Mouse (Mus musculus): Measurements from ENCODE around the gene Gm12248. TPM values are rescaled to one million over a fixed set of nuclear protein-coding genes. Genes with fewer than 3 reads are reported as not detected.
"Not testable (repeated sequence)": the region's sequence is repeated elsewhere in the genome, so short reads cannot be mapped to it uniquely, and the experiment has no call there.

Gm12248 gene
- polyA plus RNA-seq, 1 experiment, result not detected

DNA sequence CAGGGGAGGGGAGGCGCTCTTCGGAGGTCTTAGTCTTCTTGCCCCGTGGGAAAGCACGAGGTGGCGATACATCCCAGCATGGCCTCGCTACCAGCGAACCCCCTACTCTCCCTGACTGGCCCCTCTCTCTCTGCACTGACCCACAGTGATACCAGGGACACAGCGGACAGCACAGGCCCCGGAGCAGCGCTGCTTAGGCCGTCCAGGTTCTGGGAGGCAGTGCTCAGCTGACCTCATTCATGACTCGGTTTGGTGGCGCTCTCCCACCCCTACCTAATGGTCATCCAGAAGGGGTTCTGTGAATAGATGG is 10.4 kb upstream of the Gm12248 start:
- H3K27ac ChIP-seq (ENCODE audit: insufficient read depth, low read depth, low read length), result peak overlapping the region; percentile 40
- no peak for TF ChIP-seq POLR2A (IDR thresholded peaks at IDR 0.05; ENCODE audit: borderline replicate concordance, low read depth, low read length)
- no peak for TF ChIP-seq CTCF (IDR thresholded peaks at IDR 0.05; ENCODE audit: low read depth, low read length)
- peak overlapping the region; percentile 51 for H3K4me3 ChIP-seq (ENCODE audit: insufficient read depth, low read length)
- H3K4me1 ChIP-seq (ENCODE audit: control insufficient read depth, insufficient read depth, low read length), result peaks cover 30% of the 10 kb centered on the region

DNA sequence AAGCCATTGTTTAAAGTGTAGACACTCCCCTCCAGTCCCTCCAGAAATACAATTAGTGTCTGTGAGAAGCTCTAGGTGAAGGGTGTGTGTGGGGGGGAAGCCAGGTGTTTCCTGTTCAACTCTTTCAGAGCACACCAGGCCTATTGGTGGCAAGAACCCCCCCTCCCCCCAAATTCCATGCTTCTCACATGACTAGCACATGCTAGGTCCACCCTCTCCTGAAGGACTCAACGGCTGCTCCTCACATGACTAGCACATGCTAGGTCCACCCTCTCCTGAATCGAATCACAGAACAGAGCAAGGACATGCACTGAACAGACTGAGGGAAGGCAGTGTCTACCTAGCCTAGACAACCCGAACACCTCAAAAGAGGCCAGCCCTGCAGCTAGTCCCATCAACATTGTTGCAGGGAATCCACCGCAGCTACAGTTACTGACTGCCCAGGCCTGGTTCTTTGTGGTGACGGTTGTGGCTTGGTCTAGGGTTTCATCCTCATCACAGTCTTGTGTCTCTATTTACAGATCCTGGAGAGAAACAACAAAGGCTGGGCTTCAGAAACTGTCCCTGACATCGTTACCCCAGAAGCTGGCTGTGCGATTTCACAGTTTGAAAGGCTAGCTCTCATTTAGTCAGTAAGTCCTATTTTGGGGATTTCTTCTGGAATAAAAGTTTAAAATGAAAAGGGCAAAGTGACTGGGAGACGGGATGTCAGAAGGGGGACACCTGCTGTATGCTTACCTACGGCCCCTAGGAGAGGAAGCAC is 9.8 kb upstream of the Gm12248 start:
- TF ChIP-seq CTCF (IDR thresholded peaks at IDR 0.05; ENCODE audit: low read depth, low read length) (no peak), POLR2A (IDR thresholded peaks at IDR 0.05; ENCODE audit: borderline replicate concordance, low read depth, low read length) (no peak)
- Histone ChIP-seq H3K27ac (ENCODE audit: insufficient read depth, low read depth, low read length) (no peak overlapping the region), H3K4me3 (ENCODE audit: insufficient read depth, low read length) (no peak overlapping the region), H3K4me1 (ENCODE audit: control insufficient read depth, insufficient read depth, low read length) (peaks cover 25% of the 10 kb centered on the region)

DNA sequence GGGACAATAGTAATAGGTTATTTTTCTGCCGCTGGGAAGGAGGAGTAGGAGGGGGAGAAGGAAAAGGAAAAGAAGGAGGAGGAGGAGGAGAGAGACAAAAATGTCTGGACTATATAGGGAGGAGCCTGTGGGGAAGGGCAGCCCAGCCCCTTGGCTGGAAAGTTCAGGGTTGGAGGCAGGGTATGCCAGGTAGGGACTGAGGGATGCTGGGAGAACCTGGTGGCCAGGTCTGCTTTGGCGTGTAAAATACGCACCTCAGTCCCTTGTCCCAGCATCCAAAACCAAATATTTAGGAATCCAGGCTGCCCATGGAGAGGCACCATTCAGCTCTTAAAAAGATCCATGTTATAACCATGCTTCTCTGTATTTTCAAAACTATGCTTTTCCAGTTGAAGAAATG is 9.2 kb upstream of the Gm12248 start:
- TF ChIP-seq POLR2A (IDR thresholded peaks at IDR 0.05; ENCODE audit: borderline replicate concordance, low read depth, low read length), result no peak
- no peak for TF ChIP-seq CTCF (IDR thresholded peaks at IDR 0.05; ENCODE audit: low read depth, low read length)
- Histone ChIP-seq H3K4me1 (ENCODE audit: control insufficient read depth, insufficient read depth, low read length) (peaks cover 20% of the 10 kb centered on the region), H3K27ac (ENCODE audit: insufficient read depth, low read depth, low read length) (no peak overlapping the region), H3K4me3 (ENCODE audit: insufficient read depth, low read length) (no peak overlapping the region)

DNA sequence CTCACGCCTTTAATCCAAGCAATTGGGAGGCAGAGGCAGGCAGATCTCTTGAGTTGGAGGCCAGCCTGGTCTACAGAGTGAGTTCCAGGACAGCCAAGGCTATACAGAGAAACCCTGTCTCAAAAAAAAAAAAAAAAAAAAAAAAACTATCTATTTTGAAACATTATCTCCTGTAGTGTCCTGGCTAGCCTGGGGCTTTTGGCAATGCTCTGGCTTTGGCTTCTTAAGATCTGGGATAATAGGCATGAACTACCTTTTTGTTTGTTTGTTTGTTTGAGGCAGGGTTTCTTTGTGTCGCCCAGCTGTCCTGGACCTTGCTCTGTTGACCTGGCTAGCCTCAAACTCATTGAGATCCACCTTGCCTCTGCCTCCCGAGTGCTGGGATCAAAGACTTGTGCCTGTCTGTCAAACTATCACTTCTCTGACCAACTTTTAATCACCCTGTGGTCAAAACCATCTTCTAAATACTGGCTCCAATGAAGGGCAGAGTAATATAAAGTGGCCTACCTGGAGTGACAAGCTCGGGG is 8.3 kb upstream of the Gm12248 start:
- Histone ChIP-seq H3K27ac (ENCODE audit: insufficient read depth, low read depth, low read length) (no peak overlapping the region), H3K4me3 (ENCODE audit: insufficient read depth, low read length) (no peak overlapping the region), H3K4me1 (ENCODE audit: control insufficient read depth, insufficient read depth, low read length) (peaks cover 18% of the 10 kb centered on the region)
- TF ChIP-seq CTCF (IDR thresholded peaks at IDR 0.05; ENCODE audit: low read depth, low read length) (no peak), POLR2A (IDR thresholded peaks at IDR 0.05; ENCODE audit: borderline replicate concordance, low read depth, low read length) (no peak)

DNA sequence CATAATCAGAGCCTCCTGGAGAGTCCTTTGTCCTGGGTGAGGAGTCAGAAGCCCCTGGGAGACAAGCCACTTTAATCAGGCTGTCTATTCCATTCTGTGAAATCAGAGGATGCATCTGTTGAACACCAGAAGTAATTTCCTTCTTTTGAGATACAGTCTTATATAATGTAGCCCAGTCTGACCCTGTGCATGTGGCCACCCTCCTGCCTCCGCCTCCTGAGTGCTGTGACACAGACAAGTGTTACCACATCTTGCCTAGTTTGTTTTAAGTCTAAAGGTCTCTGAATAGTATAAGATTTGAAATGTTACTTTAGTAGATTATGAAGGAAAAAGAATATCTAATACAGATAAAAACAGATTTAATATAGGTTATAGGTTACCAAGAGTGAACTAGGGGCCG is 7.1 kb upstream of the Gm12248 start:
- no peak for TF ChIP-seq CTCF (IDR thresholded peaks at IDR 0.05; ENCODE audit: low read depth, low read length)
- no peak for TF ChIP-seq POLR2A (IDR thresholded peaks at IDR 0.05; ENCODE audit: borderline replicate concordance, low read depth, low read length)
- H3K4me1 ChIP-seq (ENCODE audit: control insufficient read depth, insufficient read depth, low read length), result peaks cover 13% of the 10 kb centered on the region
- H3K27ac ChIP-seq (ENCODE audit: insufficient read depth, low read depth, low read length), result no peak overlapping the region
- no peak overlapping the region for H3K4me3 ChIP-seq (ENCODE audit: insufficient read depth, low read length)

DNA sequence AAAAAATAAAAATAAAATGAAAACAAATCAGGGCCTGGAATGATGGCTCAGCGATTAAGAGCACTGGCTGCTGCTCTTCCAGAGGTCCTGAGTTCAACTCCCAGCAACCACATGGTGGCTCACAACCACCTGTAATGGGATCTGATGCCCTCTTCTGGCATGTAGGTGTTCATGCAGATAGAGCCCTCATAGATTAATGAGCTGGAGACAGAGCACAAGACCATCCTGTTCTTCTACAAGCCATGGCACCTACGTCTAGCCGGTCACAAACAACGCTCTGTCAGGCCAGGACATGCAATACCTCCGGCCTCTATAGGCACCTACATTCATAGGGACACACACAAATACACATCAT is 5.4 kb upstream of the Gm12248 start:
- H3K27ac ChIP-seq (ENCODE audit: insufficient read depth, low read depth, low read length); H3K4me3 ChIP-seq (ENCODE audit: insufficient read depth, low read length): not testable (repeated sequence)
- H3K4me1 ChIP-seq (ENCODE audit: control insufficient read depth, insufficient read depth, low read length), result peaks cover 14% of the 10 kb centered on the region

DNA sequence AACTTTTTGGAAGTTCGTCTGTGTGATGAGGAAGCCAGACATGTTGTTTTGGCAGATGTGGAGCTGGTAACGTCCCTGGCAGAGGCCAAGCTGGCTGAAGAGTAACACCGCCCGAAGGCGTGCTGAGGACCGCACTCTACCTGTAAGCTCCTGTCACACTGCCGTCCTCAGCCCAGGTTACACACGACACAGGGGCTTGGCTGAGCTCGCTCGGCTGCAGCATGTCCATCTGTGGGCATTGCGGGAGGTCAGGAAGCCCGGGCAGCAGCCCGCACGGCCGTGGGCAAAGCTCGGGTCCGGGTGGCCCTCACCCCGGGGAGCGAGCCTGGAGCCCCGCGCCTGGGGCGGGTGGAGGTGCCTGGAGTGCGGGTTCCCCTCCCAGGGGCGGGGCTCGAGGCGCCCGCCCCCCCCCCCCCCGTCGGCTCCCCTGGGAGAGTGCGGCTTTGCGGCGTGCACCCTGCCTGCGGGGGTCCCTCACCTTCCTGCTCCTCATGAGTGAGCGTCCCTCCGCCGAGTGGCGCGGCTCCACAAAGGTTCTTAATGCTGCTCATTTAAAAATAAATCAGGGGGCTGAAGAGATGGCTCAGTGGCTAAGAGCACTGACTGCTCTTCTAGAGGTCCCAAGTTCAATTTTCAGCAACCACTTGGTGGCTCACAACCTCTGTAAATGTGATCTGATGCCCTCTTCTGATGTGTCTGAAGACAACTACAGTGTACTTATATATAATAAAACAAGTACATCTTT is 4.9 kb upstream of the Gm12248 start:
- H3K27ac ChIP-seq (ENCODE audit: insufficient read depth, low read depth, low read length), result no peak overlapping the region
- no peak for TF ChIP-seq CTCF (IDR thresholded peaks at IDR 0.05; ENCODE audit: low read depth, low read length)
- no peak for TF ChIP-seq POLR2A (IDR thresholded peaks at IDR 0.05; ENCODE audit: borderline replicate concordance, low read depth, low read length)

DNA sequence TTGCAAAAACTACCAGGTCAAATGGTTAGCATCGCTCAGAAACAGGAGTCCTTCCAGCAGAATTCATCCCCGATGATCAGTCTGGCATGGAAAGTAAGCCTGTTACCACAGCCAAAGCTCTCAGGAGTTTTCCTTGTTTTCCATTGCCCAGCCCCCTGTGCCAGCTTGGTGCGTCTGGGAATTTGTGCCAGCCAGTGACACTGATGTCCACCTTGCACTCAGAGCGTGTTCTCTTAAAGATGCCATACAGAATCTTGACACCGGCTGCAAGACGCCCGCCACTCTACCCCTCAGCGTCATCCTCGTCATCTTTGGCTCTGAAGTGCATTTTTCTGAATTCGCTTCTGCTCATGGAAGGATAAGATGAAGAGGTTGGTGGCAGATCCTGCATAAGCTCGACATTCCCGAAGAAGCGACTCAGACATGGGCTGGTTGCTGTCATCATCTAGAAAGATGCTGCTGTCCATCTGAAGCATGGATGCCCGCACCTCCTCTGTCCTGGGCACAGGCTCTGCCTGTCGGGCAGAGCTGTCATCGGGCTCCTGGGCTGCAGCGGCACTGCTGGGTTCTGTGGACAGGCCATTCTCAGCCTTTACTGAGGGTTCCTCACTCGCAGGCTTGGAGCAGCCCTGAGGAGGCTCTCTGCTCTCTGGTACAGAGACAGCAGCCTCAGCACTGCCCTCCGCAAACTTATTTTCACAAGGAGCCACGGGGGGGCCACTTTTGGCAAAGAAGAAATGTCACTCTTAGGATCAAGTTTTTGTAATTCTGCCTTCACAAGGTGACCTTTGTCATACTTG is 4.1 kb upstream of the Gm12248 start:
- TF ChIP-seq CTCF (IDR thresholded peaks at IDR 0.05; ENCODE audit: low read depth, low read length) (no peak), POLR2A (IDR thresholded peaks at IDR 0.05; ENCODE audit: borderline replicate concordance, low read depth, low read length) (no peak)

More for the DNA sequence above, 4.9 kb upstream of the Gm12248 start:
- peak overlapping the region; percentile 37 for H3K4me3 ChIP-seq (ENCODE audit: insufficient read depth, low read length)
- H3K4me1 ChIP-seq (ENCODE audit: control insufficient read depth, insufficient read depth, low read length), result peaks cover 14% of the 10 kb centered on the region

DNA sequence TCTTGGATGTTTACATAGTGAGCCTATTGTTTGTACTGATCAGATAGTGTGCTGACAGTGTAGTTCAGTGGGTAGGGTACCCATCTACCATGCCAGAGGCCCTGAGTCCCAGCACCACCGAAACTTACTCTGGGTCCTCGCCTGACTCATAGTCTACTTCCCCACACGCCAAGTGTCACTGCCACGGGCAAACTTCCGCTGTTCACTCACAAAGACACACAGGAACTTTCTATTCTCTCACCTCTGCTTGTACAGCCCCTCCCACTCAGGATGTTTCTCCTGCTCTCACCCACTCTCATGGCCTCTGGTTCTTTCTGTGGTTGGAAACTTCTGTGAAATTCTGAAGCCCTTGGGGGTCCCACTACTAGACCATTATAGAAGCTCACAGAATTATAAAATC is 3.2 kb upstream of the Gm12248 start:
- Histone ChIP-seq H3K4me3 (ENCODE audit: insufficient read depth, low read length) (no peak overlapping the region), H3K27ac (ENCODE audit: insufficient read depth, low read depth, low read length) (no peak overlapping the region), H3K4me1 (ENCODE audit: control insufficient read depth, insufficient read depth, low read length) (peaks cover 16% of the 10 kb centered on the region)
- TF ChIP-seq CTCF (IDR thresholded peaks at IDR 0.05; ENCODE audit: low read depth, low read length), result no peak
- TF ChIP-seq POLR2A (IDR thresholded peaks at IDR 0.05; ENCODE audit: borderline replicate concordance, low read depth, low read length), result no peak

More for the DNA sequence above, 4.1 kb upstream of the Gm12248 start:
- Histone ChIP-seq H3K4me3 (ENCODE audit: insufficient read depth, low read length) (no peak overlapping the region), H3K27ac (ENCODE audit: insufficient read depth, low read depth, low read length) (no peak overlapping the region), H3K4me1 (ENCODE audit: control insufficient read depth, insufficient read depth, low read length) (peaks cover 16% of the 10 kb centered on the region)

DNA sequence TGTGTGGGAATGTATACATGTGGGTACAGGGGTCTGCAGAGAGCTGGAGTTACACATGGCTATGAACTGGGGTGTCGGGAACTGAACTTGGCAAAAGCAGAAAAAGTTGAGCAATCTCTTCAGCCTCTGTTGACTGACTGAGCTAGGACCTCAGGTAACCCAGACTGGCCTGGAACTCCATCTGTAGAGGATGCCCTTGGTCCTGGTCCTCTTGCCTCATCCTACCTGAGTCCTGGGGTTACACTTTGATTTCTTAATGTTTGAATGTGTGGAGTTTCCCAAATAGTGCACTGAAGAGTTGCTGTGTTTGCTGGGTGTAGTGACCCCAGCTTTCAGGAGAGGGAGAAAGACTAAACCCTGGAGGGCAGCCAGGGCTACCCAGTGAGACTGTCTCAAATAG is 2.6 kb upstream of the Gm12248 start:
- no peak overlapping the region for H3K4me3 ChIP-seq (ENCODE audit: insufficient read depth, low read length)
- H3K4me1 ChIP-seq (ENCODE audit: control insufficient read depth, insufficient read depth, low read length), result peaks cover 16% of the 10 kb centered on the region
- no peak overlapping the region for H3K27ac ChIP-seq (ENCODE audit: insufficient read depth, low read depth, low read length)
- TF ChIP-seq CTCF (IDR thresholded peaks at IDR 0.05; ENCODE audit: low read depth, low read length) (no peak), POLR2A (IDR thresholded peaks at IDR 0.05; ENCODE audit: borderline replicate concordance, low read depth, low read length) (no peak)
